Mouse (Mus musculus): ENCODE measurements around the gene Prr5l.
A peak's percentile ranks its signal among the peaks of the same experiment; 100 is the strongest.

The Prr5l gene

DNA sequence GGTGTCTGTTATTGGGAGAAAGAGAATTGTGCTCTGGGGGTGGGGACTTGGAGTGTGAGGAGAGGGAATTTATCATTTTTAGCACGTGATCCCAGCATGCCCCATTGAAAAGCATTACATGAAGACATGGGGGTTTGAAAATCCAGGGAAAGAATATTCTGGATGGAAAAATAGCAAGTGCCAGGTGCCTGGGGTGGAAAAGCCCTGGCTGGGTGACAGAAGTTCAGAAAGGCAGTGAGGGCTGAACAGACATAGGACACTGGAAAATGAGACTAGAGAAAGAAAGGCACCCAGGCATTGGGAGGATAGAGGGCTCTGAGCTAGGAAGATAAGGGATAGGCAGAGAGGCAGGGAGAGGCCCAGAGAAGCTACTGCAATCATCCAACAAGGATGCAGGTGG, 62.0 kb downstream of the Prr5l start:
- DNase-seq (ENCODE audit: low spot score) = no peak

DNA sequence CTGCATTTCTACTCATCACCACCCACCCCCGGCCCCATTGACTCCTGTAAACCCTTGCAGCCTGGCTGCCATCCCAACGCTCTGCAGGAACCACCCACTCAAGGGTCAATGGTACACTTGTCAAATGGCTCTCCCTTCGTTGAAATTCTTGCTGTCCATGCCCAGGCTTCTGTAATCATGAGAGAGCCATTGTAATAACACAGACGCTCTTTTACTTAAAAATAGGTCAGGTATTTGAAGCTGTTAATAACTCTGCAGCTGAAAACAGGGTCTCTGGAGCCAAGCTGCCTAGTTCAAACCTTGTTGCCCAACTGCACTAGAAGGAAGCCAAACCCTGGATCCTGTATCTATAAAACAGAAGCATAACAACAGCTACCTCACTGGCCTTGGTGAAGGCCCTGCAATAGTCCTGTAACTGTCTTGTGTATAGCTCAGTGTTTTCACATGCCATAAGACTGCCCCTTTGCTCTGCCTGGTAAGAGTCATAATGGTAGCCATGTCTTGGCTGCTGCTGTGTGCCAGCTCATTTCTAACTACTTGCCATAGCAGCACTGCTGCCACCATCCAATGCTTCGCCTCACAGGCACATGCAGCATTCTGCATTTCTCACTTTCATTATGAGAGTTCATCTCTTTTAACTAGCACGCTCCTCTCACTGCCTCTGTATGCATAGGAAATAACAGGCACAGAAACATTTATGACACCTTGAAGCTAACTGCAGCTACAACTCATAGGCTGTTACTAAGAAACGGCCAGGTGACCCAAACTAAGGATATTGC, 63.7 kb downstream of the Prr5l start:
- DNase-seq (ENCODE audit: low spot score) = no peak

DNA sequence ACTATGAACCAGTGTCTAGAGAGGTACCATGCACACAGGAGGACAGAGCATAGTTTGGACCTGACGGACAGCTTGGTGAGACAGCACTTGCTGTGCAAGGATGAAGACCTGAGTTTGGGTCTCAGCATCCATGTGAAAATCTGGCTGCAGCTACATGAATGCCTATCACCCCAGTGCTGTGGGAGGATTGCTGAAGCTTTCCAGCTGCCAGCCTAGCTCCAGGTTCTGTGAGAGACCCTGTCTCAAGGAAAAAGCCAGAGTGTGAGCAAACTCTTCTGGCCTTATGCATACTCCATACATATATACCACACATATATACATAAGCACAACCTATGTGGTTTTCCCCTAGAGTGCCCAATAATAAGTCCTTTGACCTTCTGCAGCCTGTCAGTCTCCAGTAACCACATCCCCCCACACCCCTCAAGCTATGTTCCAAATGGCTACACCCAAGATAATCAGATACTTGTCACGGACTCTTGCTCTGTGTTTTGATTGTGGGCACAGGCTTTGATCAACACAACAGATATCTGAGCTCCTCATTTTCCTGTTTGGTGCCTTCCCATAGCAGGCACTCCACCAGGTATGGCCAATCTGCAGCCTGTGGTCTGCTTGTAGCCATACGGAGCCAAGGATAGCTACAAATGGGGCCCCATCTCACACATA, 66.0 kb downstream of the Prr5l start:
- DNase-seq (ENCODE audit: low spot score) = no peak

DNA sequence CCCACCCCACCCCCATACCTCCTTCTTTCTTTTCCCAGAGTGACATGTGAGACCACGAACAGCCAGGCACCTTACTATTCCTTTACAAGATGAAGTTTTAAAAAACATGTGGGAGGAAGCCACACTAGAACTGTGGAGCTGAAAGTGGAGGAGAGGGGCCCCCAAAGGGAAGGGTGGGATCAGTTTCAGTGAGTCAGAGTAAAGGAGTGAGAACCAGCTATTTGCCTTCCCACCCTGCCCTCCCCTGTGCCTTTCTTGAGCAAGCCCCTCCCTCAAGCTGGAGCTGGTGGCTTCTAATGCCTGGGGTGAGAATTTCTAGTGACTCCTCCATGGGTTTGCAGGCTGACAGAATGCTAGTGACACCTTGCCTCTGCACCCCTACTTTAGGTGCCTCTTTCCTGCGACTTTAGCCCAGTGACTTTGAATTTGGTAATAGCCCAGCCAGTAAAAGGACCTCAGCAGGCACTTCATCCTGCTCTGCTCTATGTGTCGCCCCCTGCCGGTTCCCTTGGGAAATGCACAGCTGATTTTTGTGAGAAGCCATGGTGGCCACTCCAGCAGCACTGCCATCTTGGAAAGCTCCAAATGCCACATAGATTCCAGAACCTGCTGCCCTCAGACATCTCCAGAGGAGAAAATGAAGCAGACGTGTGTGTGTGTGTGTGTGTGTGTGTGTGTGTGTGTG, 67.4 kb downstream of the Prr5l start:
- DNase-seq (ENCODE audit: low spot score) = no peak

DNA sequence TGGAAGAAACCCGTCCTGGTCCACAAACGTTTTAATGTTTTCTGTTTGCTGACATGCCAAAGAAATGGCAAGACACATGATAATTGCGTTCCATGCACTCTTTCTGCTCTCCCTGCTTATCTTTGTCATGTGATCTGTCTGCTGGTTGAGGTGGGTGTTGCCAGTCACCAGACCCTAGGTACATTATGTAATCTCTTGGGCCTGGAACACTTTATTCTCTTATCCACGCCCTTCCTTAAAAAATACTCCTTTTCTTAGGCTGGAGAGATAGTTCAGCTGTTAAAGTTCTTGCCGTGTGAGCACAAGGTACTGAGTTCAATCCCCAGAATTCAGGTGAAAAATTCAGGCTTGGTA, 68.6 kb downstream of the Prr5l start:
- no peak for DNase-seq (ENCODE audit: low spot score)

DNA sequence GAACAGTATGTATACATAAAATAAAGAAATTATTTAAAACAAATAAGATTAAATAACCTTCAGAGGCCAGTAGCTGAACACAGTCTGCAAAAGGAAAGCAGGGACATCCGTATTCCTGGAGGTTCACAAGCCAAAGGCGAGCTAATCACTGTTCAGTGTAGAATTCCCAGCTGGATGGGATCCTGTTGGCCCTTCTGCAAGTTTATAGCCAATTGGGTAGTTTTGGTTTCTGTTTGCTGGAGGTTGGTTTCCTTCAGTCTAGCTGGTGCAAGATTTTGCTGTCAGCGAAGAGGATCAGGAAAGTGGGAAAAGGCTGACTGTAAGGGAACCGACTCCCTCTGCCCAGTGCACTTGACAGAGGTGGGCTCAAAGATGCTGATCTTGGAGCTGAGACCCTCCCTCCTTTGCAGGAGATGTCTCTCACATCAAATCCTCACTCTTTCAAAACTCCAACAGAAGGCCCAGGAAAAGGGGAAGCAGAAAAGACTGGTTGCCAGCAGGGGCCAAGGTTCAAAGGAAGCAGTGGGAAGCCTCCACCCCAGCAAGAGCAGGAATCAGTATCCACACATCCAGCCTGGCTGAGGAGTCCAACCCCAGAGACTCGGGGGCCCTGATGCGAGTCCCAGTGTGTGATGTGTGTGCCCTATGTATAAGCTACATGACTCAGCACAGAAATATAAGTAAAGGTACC, 69.1 kb downstream of the Prr5l start:
- DNase-seq (ENCODE audit: low spot score) = no peak

DNA sequence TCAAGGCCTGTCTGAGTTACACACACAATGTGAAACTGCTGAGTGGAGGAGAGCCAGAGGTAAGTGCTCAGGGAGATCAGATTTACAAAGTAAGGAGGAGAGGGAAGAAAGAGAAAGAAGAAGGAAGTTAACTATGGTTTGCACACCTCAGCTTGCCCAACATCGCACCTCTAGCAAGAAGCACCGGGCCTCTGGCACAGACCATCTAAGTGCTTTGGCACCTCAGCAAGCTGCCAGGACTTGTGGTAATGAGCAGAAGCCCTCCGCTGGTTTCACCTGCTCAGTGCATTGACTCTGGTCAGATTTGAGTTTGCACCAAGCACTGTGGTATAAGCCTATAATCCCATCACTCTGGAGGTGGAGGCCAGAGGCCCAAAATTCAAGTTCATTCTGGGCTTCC, 70.9 kb downstream of the Prr5l start:
- DNase-seq (ENCODE audit: low spot score) = no peak

DNA sequence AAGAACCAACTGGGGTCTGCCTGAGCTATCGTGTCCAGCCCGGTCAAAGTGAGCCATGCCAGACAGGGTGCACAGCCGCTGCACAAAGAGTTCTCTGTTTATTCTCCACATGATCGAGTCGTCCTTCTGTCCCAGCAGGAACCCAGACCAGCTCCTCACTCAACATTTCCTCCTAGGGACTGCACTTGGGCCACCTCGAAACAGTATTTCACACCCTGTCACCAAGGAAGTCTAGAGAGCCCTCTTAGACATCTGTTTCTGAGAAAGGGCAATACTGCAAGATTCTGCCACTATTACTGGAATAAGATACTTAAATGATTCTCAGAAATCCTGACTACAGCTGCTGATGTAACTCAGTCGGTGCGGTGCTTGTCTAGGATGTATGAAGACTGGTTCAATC, 72.1 kb downstream of the Prr5l start:
- DNase-seq (ENCODE audit: low spot score) = no peak

DNA sequence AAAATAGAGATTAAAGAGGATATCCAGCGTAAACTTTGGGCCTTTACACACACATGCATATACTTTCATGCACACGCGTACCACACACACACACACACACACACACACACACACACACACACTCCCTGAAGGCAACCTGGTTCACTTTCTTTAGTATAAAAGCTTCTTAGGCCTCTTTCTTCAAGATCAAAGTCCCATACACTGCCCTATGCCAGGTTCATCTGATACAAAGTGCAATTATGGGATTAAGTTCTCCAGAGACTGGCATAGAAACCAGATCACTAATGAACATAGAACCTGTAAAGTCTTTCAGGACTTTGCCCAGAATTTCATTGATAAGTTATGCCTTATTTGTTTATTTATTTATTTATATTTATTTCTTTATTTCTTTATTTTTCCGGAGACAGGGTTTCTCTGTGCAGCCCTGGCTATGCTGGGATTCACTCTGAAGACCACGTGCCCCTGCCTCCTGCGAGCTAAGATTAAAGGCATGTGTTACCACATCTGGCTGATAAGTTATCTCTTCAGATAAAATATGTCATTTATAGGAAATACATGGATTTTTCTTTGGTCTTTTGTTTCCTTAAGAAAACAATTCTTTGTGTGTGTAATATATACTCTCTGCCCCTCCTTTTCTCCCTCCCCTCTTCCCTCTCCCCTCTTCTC, 73.1 kb downstream of the Prr5l start:
- no peak for DNase-seq (ENCODE audit: low spot score)

DNA sequence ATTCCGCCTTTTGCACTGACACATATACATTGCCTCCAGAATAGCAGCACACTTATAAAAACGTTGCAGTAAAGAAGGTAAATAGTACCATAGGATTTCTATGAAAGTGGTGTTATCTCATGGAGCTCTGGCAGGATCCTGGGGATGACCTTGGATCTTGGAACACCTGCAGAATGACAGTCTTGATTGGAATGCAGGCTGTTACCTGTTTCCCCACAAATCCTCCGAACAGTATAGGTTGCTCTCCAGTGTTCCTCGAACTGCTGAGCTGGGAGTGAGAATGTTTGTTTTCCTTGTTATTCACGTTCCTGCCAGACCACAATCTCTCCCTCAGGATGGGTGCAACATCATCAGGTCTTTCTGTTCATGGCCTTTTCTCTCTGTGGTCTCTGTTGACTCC, 75.1 kb downstream of the Prr5l start:
- DNase-seq (ENCODE audit: low spot score) = no peak

DNA sequence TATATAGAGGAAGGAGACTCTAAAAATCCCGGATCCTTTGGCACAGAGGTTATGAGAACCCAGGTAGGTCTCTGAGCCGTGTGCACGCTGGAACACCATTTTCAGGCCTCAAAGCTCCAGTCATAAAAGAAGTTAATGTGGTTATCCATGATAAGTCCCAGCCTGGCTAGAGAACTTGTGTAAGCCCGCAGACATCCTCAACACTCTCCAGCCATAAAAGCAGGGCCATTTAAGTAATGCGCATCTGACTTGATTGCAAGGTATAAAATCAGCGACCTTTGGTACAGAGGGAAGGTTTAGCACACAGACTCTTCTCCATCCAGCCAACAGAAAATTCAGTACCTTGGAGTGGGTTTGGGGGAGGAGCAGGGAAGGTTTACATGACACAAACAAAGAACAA, 80.6 kb downstream of the Prr5l start:
- no peak for DNase-seq (ENCODE audit: low spot score)

DNA sequence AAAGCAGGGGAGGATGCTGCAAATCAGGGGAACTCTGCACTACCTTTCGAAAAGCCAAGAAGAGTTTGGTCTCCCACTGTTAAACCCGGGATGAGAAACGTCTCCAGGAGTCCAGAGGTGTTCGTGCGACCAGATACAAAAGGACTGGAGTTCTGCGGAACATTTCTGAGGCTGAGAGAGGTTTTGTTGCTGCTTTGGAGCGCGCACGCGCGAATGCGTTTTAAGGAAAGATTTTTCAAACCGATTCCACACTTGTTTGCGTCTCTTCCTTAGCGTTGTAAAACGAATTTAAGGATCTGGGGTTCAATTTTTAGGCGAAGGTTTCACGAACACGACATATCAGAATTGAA, 85.0 kb downstream of the Prr5l start:
- no peak for DNase-seq (ENCODE audit: low spot score)

DNA sequence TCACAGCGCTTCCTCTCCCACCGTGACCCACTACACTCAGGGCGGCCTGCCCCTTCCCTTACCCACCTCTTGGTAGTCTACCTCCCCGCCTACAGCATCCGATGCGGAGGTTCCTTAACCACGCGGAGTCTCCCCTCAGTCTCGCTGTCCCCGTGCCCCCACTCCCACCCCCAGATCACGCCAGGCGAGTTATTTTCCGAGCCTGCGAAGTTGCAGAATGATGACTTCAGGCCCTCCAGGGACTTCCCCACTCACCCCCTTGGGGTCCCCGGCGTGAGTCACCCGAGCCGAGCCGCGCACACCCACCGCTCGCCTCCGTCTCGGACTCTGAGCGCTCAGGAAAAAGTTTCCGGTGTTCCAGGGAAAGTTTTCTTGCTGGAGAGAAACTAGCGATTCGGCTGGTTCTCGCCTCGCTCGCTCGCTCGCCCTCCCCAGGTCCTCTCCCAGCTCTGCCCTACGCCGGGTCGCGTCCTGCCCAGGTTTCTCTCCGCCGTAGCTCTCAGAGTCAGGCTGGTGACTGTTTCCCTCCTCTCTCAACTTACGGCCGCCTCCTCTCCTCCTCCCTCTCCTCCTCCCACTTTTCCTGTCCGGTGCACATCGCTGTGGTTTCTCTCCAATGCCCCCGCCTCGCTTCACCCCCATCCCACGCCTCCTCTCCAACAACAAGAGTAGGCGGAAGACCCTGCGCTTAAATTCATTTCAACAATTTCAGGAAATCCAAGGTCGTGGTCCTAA, 85.5 kb downstream of the Prr5l start:
- DNase-seq (ENCODE audit: low spot score) = peak; percentile 29

DNA sequence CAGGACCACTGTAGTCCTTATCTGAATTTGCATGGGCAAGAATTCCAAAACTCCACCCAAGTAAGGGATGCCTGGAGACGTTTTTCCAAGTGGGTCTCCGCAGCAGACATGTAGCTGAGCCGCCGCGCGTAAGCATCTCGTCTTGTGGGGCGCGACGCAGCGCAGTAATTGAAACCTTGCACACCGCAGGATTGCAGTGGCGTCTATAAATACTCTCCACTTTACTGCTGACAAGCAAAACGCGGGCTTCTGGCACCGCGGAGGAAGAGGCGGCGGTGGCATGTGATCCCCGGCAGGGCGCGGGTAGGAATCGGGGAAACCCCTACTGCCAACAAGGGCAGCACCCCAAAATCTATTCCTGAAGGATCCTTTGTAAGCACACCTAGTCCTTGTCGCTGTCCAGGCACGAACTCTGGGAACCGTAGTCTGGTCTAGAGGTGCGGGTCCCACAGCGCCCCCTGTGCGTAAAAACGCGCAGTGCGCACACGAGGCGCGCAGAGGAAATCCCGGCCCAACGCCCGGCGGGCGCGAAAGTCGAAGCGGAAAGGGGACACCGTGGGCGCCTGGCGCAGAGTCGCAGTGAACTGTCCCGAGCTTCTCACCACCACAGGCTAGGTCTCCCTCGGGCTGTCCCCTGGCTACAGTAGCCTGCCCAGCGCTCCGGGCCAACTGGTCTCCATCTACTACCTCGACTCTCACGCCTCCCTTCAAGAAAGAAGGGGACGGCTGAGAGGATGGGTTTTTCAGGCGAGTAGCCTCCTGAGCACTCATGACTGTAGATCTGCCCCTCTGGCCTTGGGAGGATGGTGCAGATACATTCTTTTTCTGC, 86.3 kb downstream of the Prr5l start:
- peak; percentile 64 for DNase-seq (ENCODE audit: low spot score)

DNA sequence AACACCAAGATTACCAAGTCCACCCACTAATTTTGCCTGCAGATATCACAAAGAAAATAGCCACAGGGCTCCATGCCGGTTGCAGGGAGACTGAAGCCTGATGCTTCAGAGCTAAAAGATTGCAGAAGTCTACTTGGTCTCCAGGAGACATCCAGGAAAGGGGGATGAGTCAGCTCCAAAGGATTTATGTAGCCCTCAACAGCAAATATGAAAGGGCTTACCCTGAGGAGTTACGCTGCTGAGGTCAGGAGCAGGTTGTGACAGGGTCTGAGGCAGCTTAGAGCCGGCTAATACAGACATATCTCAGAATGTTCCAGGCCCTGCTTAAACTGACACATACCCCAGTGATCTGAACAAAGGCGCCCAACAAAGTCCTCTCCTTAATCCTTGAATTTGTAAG, 90.7 kb downstream of the Prr5l start:
- no peak for DNase-seq (ENCODE audit: low spot score)

DNA sequence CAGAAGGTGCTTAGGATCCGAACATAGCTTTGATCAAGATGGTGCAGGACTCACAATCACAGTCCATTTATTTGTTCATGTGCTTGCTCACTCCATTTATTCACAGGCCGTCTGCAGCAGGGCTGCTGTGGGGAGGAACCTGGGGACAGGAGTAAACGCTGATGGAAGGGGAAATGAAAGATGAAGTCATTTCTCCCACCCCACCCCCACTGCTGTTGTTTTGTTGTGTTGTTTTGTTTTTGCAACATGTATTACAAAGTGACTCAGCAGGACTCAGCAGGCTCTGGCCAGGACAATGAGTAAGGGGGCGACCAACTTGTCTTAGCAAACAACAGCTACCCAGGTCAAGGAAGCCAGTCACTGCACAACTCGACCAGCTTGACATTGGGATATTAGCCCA, 99.6 kb downstream of the Prr5l start:
- DNase-seq (ENCODE audit: low spot score) = no peak

DNA sequence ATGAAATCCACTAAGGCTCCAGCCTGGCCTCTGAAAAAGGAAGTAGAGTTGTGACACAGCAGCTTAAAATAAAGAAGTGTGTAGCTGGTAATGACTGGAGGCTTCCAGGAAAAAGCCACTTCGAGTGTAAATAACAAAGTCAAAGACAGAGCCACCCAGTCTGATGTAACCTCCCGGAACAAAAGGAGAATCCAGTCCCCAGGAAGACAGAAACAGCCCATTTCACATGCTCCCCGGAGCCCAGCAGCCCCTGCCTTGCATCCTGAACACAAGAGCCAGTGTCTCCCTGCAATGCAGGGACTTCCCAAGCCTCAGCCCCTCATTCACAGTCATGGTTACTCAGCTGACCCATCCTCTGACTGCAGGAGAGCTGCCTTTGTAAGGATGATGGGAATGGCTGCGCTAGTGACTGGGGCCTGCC, 101.5 kb downstream of the Prr5l start:
- no peak for DNase-seq (ENCODE audit: low spot score)

DNA sequence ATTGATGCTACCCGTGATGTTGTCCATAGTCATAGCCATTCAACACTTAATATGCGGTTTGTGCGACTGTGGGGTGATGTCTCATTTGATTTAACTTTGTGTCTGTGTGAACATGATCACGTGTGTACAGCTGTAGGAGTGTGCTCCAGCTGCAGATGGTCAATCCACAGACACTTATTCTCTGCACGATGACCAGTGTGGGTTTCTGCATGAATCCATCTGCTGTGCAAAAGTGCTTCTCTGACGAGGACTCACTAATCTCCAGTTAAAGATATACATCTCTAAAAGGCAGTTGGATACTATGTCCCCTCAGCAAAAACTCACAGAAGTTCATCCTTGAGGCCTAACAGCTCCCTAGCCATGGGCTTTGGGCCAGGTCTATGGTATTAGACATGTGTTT, 104.7 kb downstream of the Prr5l start:
- DNase-seq (ENCODE audit: low spot score) = no peak

DNA sequence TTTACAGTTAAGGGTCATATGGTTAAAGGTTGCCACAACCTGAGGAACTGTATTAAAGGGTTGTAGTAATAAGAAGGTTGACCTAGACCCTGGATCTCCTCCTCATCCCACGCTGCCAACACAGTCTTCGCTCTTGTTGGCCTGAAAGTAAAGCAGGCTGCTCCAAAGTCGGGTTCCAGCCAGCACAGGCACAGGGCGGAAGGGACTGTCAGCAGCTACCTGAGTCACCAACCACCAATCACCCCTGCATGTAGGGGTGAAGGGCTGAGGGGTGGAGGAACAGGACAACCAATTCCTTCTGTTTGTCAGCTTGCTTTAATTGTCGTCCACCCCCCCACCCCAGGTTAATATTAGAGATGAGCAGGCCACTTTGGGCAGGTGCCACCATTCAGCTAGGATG, 119.3 kb downstream of the Prr5l start:
- no peak for DNase-seq (ENCODE audit: low spot score)

DNA sequence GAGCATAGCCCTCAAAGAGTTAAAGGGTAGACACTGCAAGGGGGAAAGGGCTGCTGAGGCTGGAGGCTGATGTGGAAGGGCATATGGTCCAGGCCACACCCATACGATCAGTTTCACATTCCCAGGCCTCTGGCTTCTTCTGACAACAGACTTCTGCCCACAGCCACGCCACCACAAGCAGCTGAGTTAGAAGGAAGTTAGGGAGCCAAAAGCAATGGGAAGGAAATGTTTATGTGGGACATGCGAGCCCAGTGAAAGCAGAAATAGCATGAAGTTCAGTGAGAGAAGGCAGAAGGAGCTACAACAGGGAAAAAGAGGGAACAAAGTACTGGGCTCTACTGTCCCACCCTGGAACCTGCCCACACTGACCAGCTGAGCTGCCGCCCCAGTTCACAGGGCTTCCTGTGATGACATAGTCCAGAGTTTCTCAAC, 119.9 kb downstream of the Prr5l start:
- no peak for DNase-seq (ENCODE audit: low spot score)

DNA sequence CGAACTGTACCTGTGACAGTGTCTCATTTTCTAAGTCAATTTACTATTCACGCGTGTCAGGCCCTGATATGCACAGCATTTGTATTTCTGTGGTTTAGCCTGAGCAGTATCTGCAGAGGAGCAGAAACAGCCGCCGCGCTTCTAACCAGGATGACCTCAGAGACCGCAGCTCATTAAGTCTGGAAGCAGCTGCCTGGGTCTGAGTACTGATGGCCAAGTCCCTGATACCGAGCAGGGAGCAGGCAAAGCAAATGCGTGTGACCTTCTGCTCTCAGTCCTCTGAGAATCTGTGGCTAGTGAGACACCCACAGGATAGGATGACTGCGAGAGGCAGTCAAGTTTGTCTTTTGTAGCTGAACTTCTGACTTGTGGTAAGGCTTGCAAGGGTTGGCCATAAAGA, 120.4 kb downstream of the Prr5l start:
- no peak for DNase-seq (ENCODE audit: low spot score)
